Mouse (Mus musculus) adrenal gland, postnatal 10 days (tissue): ENCODE measurements around the gene Ube2g1. TPM values are rescaled to one million over a fixed set of nuclear protein-coding genes. Genes with fewer than 3 reads are reported as not detected.

ENCODE experiments used
- DNase-seq: peaks from one replicate; pipeline ENCODE4 v3.0.0; 2021; ENCODE audit warnings: mixed read lengths
- long read RNA-seq, 2 experiments: library from polyadenylated mRNA; stranded (forward); transcript quantifications; one replicate each; pipeline ENCODE4 v2.0.0; 2021
- total RNA-seq, 2 experiments: library from RNA; stranded (reverse); gene quantifications; 2 replicates each; pipeline ENCODE4 v1.2.3; 2021

Ube2g1 gene
- 10 to 100 TPM; 45.0 to 45.9 TPM for total RNA-seq
- long read RNA-seq, experiment 1, transcript Ube2g1-201 (6 exons, 3,815 nt) = major isoform, 83 of 115 reads
- long read RNA-seq, experiment 1, partial matches to known transcripts = 2 of 115 reads
- long read RNA-seq, experiment 1, other reads (novel, unspliced or antisense) = 29 of 115 reads
- long read RNA-seq, experiment 2, transcript Ube2g1-201 (6 exons, 3,815 nt) = major isoform, 35 of 47 reads
- long read RNA-seq, experiment 2, partial matches to known transcripts = 0 of 47 reads
- long read RNA-seq, experiment 2, other reads (novel, unspliced or antisense) = 11 of 47 reads

DNA sequence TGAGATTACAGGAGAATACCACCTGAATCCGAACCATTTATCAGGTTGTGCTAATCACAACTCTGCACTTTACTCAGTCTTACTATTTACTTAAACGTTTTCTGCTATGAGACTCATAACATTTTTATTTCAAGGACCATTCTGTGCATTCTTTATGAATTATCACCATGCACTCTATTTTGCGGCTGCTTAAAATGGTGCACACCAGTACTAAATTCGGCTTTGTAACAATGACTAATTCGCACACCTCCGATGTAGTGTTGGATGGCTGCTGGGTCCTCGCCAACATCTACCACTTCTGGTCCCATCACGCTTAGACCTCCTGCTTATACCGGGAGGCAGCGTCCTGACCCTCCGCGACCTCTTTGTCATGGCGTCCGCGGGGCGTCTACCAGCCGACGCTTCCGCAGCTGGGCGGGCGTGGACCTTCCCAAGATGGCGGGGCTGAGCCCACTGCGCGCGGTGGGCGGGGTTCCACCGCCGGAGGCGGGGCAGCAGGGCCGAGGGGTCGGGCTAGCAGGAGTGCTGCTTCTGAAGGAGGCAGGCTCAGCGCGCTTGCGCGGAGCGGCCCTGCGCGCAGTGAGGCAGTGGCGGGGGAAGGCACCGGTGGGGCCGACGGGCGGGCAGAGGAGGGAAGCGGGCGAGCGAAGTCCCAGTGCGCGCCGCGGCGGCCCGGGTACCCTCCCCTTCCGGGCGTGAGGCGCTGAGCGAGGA, at the start of gene Ube2g1:
TSS of gene Ube2g1 (plus strand) at position 590 of the 714 bp plus-strand sequence.
- peak; percentile 99 for DNase-seq

DNA sequence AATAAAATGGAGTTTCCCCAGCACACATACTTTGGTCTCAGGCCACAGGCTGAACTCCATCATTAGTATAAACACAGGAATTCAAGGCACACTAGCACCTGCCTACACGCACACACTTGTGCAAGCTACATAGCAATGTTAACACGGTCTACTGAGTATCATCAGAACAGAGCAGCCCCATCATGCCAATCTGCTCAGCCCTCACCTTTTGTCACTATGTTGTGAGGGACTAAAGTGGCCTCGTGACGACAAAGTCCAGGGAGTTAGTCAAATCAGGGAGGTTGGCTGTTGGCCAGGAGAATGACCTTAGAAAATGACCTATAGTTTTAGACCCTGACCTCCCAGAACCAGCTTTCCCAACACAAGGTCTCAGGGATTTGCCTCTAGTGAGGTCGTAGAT, 48.9 kb upstream of the Ube2g1 start:
- no peak for DNase-seq

DNA sequence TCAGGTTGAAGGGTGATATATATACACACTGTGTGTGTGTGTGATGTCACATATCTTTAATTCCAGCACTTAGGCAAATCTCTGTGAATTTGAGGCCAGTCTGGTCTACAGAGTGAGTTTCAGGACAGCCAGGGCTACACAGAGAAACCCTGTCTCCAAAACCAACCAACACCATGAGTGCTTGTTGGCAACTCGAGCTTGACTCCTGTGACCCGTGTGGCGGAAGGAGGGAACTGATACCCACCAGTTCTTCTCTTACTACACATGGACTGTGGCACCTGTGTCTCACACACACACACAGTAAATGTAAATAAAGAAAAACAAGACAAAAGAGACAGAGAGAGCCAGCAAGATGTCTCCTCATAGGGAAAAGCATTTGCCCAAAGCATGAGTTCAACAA, 46.4 kb upstream of the Ube2g1 start:
- DNase-seq = no peak

DNA sequence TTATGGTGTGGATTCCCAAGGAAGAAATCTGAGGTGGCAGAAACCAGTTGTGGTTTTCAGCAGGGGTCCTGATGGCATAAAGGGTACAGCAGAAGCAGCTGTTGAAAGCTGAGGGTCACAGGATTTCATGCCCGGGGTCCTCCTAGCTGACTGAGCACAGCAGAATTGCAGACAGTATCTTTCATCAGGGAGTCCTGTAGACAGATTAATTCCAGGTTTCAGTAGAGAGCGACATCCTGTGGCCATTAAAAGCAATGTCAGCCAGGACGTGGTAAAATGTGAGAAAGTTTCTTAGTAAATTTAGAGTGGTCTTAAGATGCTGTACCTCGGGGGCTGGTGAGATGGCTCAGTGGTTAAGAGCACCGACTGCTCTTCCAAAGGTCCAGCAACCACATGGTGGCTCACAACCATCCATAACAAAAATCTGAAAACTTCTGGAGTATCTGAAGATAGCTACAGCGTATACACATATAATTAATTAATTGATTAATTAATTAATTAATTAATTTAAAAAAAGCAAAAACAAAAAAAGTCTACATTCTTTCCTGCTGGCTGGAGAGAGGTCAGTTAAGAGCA, 42.8 kb upstream of the Ube2g1 start:
- no peak for DNase-seq

DNA sequence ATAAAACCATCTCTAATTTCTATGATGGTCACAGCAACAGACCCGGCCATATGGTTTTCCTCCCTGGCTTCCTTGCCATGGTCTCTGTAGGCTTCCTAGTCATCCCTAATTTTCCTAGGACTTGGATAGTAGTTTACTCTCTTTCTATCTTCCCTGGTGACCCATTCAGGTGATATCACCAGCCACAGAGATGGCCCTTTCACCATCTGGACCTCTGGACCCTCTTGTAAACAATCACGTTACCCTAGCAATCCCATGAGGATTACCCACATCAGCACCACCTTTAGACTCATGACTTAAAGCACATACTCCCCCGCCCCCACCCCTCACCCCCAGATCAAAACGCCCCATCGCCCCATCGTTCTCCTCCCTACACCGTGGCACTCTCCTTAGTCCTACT, 40.8 kb upstream of the Ube2g1 start:
- DNase-seq = no peak

DNA sequence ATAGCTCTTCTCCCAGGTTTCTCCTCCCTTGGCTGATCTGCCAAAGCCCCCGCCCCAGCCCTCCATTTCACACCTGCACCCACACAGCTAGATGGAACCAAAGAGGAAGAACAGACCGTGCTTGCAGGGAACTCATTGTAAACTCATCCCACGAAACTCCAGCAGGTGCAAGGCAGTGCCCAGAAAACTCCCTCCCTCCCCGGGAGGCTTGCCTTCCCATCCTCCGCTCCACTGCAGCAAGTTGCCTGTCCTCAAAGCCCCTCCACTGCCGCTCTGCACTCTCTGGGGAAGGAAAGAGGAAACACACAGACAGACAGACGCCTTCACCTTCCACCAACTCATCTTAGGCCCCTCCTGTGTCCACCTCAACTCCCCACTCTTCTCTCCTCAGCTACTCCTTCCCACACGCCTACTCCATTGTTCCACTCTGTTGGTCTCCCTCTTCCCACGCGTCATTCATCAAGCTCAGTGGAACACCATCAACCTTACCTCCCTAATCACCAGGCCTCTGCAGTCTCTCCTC, 40.2 kb upstream of the Ube2g1 start:
- no peak for DNase-seq

DNA sequence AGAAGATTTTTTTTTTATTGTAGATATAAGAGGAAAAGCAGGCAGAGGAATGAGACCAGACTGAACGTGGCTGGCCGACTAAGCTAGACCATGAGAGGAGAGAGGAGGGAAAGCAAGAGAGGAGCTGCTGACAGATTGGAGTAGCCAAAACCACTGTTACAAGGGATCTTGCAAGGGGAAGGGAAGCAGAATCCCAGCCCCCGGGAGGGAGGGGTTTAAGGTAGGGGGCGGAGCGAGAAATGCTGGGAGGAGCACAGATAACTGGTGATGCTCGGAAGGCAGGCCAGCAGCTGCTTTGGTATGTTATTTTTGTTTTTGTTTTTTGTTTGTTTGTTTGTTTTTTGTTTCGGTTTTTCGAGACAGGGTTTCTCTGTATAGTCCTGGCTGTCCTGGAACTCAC, 38.0 kb upstream of the Ube2g1 start:
- DNase-seq = no peak

DNA sequence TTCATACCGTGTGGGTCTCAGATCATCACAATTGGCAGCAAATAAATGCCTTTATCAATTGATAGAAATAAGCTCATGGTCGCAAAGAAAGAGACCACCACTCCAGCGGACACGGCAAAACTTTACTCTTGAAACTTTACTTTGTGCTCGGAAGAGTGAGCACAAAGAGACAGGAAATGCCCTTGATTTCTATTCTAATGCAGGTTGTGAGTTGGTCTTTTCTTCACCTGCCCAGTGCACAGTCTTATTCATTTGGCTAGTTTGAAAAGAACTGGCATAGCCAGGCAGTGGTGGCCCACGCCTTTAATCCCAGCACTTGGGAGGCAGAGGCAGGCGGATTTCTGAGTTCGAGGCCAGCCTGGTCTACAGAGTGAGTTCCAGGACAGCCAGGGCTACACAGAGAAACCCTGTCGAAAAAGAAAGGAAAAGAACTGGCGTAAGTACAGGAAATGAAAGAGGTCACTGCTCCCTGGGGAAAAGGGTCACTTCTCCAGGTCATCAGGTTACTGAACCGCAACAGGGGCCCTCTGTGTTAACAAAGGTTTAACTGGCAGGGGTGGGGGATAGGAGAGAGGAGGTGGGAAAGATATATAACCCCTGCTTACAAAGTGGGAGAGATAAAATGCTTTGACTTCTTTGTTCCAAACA, 37.3 kb upstream of the Ube2g1 start:
- no peak for DNase-seq

DNA sequence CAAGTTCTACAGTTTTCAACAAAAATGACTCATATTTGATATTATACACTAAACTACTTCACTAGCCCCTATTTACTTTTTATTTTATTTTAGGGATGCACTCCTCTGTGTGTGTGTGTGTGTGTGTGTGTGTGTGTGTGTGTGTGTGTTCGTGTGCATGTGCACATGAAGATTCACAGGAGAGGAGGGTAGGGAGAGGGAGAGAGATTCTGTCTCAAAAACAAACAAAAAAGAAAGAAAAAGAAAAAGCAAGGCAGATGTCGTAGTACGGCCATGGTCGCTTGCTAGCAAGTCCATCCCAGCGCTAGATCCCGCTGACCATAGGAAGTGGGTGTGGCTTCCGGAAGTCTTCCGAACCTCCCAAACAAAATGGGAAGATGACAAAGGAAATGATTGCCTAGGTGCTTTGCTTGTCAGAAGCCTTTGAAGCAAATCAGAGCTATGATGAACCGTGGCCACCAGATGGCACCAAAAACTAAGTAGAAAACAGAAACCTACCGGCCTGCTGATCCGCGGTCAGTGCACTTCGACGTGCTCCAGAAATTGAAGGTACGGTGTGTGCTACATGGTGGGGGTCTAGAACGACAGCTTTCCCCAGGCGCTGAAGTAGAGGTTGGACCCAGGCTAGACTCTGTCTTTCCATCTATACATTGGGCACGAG, 36.6 kb upstream of the Ube2g1 start:
- DNase-seq = peak; percentile 88

DNA sequence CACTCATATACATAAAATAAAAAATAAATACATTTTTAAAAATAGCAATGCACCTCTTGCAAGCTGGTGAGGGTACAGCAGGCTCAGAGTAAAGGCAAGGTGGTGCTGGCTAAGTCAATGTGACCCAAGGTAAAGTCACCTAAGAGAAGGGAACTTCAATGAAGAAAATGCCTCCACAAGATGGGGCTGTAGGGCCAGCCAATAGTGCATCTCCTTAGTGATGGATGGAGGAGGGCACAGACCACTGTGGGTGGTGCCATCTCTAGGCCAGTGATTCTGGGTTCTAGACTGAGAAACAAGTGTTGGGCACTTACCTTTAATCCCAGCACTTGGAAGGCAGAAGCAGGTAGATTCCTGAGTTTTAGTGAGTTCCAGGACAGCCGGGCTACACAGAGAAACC, 33.3 kb upstream of the Ube2g1 start:
- DNase-seq = peak; percentile 52

DNA sequence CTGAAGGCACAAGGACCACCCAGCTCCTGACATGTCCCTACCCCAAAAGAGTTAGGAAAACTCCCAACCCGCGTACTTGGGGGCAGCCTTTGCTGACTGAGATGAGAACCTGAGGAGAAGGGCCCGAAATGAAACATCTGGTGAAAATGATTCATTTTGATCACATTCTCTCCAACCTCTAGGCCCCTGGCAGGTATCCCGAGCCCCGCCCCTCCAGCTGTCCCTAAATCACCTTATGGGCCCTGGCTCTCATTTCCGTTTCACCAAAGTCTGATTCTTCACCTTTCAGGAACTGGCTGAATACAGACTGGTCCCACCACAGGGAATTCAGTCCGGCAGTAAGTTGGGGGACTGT, 31.0 kb upstream of the Ube2g1 start:
- no peak for DNase-seq

DNA sequence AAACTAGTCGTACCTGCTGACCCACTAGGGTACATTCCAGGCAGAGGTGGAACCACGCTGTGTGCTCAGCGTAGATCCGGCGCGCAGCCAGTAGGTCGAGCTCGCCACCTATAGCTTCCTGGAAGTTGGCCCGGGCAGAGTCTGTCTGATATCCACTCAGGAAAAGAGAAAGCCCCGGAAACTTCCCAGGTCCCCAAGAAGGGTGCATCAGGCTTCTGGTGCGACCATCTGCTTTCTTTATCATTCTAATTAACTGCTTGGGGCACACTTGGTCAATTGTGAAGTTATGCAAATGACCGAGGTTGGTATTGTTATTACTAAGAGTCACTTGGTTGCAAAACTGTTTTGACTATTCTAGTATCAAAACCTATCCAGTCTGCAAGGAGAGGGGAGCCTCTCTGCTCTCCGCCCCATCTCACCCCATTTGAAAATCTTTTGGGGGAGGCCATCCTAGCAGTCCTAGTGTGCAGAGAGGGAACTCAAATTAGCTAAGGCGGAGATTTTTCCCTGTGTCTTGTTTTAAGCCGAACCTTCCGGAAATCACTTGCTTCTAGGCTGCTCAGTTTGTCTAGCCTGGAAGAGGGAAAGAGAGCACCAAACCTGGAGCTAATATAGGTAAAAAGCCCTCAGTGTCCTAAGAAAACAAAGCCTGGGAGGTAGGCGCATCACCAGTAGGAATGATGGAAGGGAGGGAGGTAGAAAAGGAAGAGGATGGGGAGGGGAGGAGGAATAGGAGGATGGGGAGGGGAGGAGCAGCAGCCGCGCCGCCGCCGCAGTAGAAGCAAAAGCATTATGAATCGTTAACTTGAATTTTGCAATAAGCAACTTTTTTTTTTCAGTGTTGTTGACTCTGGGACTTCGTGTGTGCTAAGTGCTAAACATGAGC, 30.4 kb upstream of the Ube2g1 start:
- peak; percentile 37 for DNase-seq

DNA sequence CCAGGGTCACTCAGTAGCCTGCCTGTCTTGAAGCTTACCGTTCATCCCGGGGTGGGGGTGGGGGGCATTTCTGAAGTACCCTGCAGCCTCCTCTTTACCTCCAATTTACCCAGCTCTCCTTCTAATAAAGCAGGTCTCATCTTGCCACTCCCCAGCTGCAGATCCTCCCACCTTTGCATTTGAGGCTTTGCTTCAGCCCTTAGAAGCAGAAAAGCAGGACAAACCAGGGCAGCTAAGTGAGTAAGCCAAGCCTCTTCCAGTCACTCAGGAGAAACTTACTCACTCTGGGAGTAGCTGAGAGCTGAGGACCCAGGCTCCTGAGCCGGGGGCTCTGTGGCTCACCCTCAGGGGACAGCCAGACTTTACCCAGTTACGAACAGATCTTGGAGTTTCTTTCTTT, 28.6 kb upstream of the Ube2g1 start:
- DNase-seq = no peak

DNA sequence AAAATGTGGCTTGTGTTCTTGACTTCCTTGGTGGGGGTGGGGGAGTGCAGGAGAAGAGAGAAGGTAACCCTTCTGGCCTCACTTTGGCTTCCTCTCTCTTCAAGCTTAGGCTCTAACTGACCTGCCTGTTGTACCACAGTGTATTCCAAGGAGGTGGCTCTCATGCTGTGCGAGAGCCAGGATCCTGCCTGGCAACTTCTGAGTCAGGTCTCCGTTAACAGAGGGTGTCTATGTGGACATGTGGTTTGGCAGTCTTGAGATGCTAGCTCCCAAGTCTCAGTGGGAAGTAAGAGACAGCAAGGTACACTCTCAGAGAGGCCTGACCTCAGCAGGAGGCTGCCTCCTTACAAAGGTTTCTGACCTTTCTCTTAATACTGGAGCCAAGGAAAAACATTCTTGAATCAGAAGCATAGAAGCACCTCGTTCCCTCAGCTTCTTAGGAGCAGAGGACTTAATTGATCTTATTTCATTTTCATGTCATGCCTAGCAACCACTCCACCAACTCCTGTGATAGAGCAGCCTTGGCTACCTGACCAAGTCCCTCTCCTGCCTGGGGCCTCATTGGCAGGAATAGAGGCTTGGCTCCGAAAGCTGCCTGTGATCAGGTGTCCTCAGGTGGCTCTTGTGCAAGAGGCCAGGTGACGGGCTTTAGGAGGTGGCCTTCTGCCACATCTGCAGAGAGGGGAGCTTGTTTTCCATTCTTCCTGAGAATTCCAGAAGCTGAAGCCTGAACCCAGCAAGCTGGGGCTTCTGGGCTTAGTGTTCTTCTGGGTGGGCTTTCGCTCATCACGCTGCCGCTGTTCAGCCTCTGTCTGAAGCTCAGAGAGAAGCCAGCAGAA, 25.3 kb upstream of the Ube2g1 start:
- DNase-seq = peak; percentile 5

DNA sequence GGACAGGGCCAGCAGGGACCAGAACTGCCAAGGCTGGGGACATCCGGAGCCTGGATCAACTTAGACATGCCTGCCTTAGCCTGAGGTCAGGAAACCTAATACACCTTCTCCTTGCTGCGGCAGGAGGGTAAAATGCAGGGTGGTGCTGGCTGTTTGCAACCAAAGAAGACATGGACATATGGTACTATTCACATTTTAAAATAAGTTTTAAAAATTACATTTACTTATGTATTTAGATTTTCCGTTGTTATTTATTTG, 24.7 kb upstream of the Ube2g1 start:
- DNase-seq = no peak

DNA sequence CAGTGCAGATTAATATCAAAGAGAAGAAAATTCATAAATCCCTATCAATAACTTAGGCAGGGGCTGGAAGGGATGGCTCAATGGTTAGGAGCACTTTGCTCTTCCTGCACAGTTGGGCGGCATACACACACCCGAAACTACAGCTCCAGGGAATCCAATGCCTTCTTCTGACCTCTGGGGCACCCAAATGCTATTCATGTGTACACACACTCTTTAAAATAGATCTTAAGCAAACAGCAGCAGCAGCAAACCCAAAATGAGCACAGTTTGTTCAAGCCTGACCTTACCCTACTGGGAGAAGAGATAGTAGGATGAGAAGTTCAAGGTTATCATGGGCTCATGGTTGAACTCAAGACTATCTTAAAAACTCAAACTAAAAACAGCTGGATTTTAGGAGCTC, 24.0 kb upstream of the Ube2g1 start:
- DNase-seq = no peak

DNA sequence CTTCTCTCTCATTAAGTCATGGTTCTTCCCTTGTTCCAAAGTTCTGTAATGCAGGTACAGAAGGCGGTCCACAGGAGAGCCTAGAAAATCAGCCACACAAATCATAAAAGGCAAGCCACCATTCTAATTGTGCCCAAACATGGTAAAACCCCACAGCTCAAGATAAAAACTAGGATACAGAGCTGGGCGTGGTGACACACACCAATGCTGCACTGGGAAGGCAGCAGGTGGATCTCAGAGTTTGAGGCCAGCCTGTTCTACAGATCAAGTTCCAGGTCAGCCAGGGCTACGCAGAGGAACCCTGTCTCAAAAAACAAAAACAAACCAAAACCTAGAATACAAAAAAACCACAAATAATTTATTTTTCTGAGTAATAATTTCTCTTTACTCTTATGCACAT, 20.5 kb upstream of the Ube2g1 start:
- no peak for DNase-seq

DNA sequence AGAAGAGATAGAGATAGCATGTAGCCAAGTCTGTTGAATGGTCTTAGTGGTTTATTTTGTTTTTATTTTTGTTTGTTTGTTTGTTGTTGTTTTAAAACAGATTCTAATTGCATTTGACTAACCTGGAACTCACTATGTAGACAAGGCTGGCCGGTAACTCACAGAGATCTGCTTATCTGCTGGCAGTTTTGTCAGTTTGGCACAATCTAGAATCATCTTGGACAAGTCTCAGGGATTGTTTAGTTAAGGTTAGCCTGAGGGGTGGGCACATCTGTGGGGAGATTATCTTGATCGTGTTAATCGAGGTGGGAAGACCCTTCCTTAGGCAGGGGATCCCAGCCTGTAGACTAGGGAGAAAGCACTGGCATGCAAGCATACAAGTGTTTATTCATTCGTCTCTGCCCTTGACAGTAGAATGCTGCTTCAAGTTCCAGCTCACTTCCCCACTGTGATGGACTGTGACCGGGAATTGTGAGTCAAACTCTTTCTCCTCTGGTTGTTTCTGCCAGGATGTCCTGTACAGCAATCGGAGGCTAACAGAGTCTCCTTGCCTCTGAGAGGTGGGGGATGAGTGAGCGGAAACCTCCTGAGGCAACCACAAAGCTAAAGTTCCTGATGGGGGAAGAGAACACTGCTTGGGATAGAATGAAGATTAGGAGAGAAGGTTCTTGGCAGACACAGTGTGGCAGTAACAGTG, 19.4 kb upstream of the Ube2g1 start:
- no peak for DNase-seq

DNA sequence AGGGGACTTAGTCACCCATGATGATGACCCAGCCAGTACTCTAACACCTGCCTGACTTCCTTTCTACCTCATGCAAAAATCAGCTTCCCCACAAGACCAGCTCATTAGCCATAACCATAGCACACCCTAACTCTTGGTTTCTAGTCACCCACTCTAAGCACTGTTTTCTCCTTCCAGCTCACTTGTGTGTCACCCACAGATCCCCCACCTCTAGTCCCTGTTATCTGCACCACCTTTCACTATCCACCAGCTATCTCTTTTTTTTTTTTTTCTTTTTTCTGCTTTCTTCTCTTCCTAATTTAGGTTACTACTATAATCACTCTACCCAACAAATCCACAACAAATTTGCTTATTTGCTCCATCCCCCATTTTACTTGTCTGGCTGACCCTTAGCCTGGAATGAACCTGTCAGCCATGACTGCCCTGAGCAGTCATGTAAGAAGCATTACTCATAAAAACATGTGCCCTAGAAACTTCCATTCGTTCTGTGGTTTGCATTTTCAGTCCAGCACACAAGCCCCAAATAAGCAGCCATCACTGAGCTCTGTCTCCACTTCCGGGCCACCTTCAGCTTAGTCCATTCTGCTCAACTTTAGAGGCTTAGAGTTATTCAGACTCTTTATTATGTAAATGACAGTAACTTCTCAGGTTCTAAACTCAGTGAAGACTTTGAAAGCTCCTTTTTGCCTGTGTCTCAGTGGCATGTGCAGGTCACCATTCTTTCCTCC, 11.9 kb upstream of the Ube2g1 start:
- DNase-seq = no peak
